Mouse (Mus musculus): ENCODE data around the gene Txk. TPM values are rescaled to one million over a fixed set of nuclear protein-coding genes. Genes with fewer than 3 reads are reported as not detected.
A peak's percentile ranks its signal among the peaks of the same experiment; 100 is the strongest.

The Txk gene
- polyA plus RNA-seq, 1 experiment from 2014 or later, result 0.39 TPM

DNA sequence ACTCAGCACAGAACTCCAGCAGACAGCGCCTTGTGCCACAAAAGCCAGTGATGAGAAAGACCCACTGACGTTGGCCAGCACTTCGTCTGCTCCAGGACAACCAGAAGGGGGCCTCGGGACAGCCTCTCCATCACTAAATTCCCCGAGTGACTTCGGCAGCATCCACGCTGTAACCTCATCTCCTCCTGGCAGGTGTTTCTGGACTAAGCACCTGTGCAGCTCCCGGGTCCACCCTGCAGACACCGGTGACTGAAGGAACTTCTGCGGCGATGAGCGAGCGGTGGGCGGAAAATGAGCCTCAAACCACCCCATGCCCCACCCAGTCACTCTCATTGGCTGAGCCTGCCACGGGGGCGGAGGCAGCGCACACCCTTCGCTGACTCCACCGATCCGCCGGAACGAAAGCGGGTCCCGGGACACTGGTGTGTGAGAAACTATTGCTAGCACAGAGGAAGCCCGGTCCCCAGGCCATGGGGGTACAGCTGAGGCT lies 105.1 kb downstream of the Txk start, which contains the start of gene Nipal1:
Nipal1 (plus strand) TSS at position 378 of the 490 bp plus-strand sequence.
- peak; percentile 91 for ATAC-seq
- H3K4me3 ChIP-seq (replicated peaks), result peak within 1 kb of the TSS; percentile 53
- H3K4me2 ChIP-seq (replicated peaks), result peak within 1 kb of the TSS; percentile 87
- H3K36me3 ChIP-seq, result no peaks in the 10 kb centered on the region
- no peaks in the 10 kb centered on the region; the same call in none of the 2 replicates for H3K4me1 ChIP-seq (replicated peaks)
- under 1% methylated on average over 25 of the region's 25 CpGs for WGBS
- H3K9me3 ChIP-seq, result no peaks in the 10 kb centered on the region
- H3K27ac ChIP-seq, result peak within 1 kb of the TSS; percentile 85
- peak within 1 kb of the TSS; percentile 58 for H3K9ac ChIP-seq
- H3K27me3 ChIP-seq (replicated peaks), result no peaks in the 10 kb centered on the region

GRCm38 (mm10) chr5:72646996-72647395 lies 105.6 kb downstream of the Txk start:
- H3K27me3 ChIP-seq (replicated peaks), result no peaks in the 10 kb centered on the region
- H3K4me2 ChIP-seq (replicated peaks), result peak overlapping the region; percentile 87
- peak overlapping the region; percentile 85 for H3K27ac ChIP-seq
- 0 out of 2 replicates have a peak overlapping the region, but pooled peaks have one; percentile 32 for H3K9ac ChIP-seq
- peak overlapping the region; percentile 53 for H3K4me3 ChIP-seq (replicated peaks)
- 24% methylated on average over 10 of the region's 10 CpGs for WGBS
- peak; percentile 66 for ATAC-seq
- no peaks in the 10 kb centered on the region; the same call in none of the 2 replicates for H3K4me1 ChIP-seq (replicated peaks)
- no peaks in the 10 kb centered on the region for H3K36me3 ChIP-seq
- H3K9me3 ChIP-seq, result no peaks in the 10 kb centered on the region

DNA sequence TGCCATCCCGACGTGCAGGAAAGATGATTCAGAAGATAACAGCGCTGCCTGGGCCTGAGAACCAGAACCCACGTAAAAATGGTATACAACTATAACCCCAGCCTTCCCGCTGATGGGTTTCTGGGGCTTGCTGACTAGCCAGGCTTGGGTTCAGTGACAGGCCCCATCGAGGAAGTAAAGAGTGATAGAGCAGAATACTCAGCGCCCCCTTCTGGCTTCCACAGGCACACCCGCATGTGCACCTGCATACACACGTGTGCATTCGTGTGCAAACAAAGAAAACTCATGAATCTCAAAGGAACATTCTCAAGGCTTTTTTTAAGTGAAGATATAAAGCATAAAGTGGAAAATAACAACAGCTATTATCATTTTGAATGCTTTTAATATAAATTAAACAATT lies 106.4 kb downstream of the Txk start:
- Histone ChIP-seq H3K9ac (no peak overlapping the region), H3K27me3 (replicated peaks) (no peaks in the 10 kb centered on the region), H3K36me3 (no peaks in the 10 kb centered on the region), H3K27ac (no peak overlapping the region), H3K4me2 (replicated peaks) (no peak overlapping the region), H3K4me1 (replicated peaks) (no peaks in the 10 kb centered on the region; the same call in none of the 2 replicates), H3K4me3 (replicated peaks) (no peak overlapping the region), H3K9me3 (no peaks in the 10 kb centered on the region)
- no peak for ATAC-seq
- 38% methylated on average over 10 of the region's 10 CpGs for WGBS

Other genes with a start within 250 kb of the Txk start
- 0.40 and 0.48 TPM in 2 replicates for gene Corin, start 248.3 kb downstream of the Txk start, polyA plus RNA-seq (2015; fragmentation: Nextera tagmentation; extraction: Ambion mirVana)
- gene Nfxl1, start 193.1 kb downstream of the Txk start, polyA plus RNA-seq (2015; fragmentation: Nextera tagmentation; extraction: Ambion mirVana), result 14.0 and 14.7 TPM in 2 replicates
- gene Zar1, start 171.5 kb downstream of the Txk start, polyA plus RNA-seq (2015; fragmentation: Nextera tagmentation; extraction: Ambion mirVana), result 0.15 and 0.31 TPM in 2 replicates
- gene Gm5868, start 165.2 kb downstream of the Txk start, polyA plus RNA-seq (2015; fragmentation: Nextera tagmentation; extraction: Ambion mirVana), result 0.50 and 1.0 TPM in 2 replicates
- 0.06 TPM in 1 of 2 replicates, not detected in the other for gene Cnga1, start 108.5 kb downstream of the Txk start, polyA plus RNA-seq (2015; fragmentation: Nextera tagmentation; extraction: Ambion mirVana)
- 30.5 and 31.6 TPM in 2 replicates for gene Nipal1, start 105.0 kb downstream of the Txk start, polyA plus RNA-seq (2015; fragmentation: Nextera tagmentation; extraction: Ambion mirVana)
- gene Tec, start 115.7 kb upstream of the Txk start, polyA plus RNA-seq (2015; fragmentation: Nextera tagmentation; extraction: Ambion mirVana), result 12.8 and 13.0 TPM in 2 replicates
- 11.9 and 12.9 TPM in 2 replicates for gene Slain2, start 161.5 kb upstream of the Txk start, polyA plus RNA-seq (2015; fragmentation: Nextera tagmentation; extraction: Ambion mirVana)
- not detected in 2 replicates for gene Gm10135, start 221.9 kb upstream of the Txk start, polyA plus RNA-seq (2015; fragmentation: Nextera tagmentation; extraction: Ambion mirVana)